Mouse (Mus musculus) ovary, adult 18-20 months (tissue): ENCODE data around the gene Kif3c.

ENCODE experiments used
- DNase-seq: peaks from one replicate; pipeline ENCODE4 v3.0.0; 2022; ENCODE audit warnings: low spot score, mixed read lengths

The Kif3c gene

GRCm38 (mm10) chr12:3364508-3365448 lies at the start of gene Kif3c:
Gene Kif3c, plus strand, starts transcription at chr12:3365132.
- peak; percentile 66 for DNase-seq

DNA sequence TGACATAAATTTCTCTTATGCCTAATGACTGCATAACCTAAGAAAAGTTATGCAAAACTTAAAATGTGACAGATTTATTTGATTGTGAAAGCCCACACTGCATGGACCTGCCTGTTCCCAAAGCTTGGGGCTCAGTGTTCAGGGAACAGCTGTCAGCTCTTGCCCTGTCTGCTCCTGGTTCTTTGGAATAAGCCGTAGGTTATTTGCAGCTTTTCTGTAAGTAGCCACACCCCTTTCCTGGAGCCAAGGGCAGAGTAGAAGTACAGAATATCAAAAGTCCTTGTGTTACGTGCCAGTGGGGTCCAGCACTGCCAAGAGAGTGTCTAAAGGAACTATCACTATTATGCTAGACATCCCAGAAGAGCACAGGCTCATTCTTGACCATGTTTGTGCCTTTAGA lies 48.8 kb upstream of the Kif3c start:
- peak; percentile 64 for DNase-seq

- DNase-seq = no peak
Observed at GRCm38 (mm10) chr12:3316937-3317336, 48.0 kb upstream of the Kif3c start.

DNA sequence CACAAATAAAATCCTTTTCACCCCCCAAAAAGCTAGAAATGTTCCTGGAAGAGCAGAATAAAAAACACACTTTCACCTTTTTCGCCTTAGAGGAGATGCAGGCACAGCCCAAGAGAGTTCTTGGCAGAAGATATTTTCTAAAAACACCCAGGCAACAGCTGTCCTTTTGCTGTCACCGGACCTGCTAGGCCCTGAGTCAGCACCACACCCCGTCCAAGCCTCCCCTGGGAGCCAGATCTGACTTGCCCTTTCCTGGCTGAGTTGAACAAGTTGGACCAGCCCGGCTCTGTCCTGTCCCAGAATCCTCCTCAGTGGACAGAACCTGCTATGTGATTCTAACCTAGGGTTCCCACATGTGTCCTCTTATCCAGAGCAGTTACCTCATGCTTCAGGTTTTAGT lies 45.6 kb upstream of the Kif3c start:
- DNase-seq = no peak

DNA sequence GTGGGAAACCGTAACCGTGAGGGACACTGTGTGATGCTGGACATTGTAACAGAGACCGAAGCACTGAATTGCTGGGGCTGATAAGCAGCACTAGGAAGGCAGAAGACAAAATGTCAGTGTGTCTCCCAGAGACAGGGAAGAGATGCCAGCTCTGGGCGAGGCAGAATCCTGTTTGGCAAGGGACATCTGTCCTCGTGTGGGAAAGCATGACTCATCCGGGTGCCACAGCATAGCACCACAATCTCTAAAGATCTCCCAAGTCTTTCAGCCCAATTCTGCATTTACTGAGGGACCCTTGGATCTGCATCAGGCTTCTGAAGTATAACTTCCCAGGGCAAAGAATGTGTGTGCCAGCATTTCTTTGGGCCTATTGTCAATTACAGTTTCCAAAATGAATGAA lies 41.7 kb upstream of the Kif3c start:
- DNase-seq = no peak

DNA sequence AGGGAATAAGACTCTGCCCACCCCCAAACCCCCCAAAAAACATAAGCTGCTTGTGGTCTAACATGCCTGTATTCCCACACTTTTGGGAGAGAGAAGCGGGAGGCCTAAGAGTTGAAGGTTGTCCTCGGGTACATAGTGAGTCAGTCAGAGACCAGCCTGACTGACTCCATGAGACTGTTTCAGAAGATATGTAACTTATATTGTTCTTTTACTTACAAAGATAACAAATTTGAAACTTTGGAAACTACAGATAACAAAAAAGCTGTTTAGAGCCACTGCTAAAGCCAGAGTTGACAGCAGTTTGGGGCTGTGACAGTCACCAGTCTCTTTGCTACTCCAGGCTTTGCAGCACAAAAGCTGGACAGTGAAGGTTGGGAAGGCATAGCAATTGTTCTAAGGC lies 39.7 kb upstream of the Kif3c start:
- DNase-seq = no peak

DNA sequence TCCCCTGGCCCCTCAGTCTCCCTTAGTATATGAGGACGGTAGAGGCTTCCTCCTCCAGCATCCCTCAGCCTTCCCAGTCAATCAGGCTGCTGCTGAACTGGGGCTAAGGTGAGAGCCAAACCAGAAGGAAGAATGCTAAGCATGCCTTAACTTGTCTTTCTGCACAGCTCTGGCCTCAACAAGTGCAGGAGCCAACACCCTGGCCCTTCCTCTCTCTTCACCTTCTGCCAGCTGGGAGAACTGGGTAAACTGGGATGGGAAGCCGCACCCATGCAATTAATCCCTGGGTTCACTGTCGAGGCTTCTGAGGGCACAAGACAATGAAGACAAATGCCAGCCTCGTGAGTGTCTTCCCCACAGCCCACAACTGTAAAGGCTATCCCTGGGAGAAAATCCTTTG lies 35.3 kb upstream of the Kif3c start:
- no peak for DNase-seq

GRCm38 (mm10) chr12:3338931-3339330 lies 26.0 kb upstream of the Kif3c start:
- no peak for DNase-seq

DNA sequence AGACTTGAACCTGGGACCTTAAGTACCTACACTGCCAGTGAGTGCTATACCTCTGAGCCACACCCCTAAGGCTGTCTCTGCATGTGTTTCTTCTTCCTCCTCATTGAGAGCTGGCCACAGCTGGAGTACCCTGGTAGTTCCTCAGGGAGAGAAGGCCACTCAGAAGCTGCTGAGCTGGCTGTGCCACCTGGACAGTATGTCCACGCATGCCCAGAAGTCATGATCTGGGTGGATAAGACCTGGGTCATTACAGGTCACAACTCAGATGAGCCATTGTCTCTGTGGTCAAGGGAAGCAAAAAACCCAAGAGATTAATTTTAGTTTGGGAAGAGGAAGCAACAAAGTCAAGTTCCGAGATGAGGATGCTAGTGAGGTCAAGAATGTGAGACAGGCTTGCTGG lies 20.8 kb upstream of the Kif3c start:
- no peak for DNase-seq

GRCm38 (mm10) chr12:3345038-3345437 lies 19.9 kb upstream of the Kif3c start:
- no peak for DNase-seq

GRCm38 (mm10) chr12:3347682-3348081 lies 17.2 kb upstream of the Kif3c start:
- no peak for DNase-seq

DNA sequence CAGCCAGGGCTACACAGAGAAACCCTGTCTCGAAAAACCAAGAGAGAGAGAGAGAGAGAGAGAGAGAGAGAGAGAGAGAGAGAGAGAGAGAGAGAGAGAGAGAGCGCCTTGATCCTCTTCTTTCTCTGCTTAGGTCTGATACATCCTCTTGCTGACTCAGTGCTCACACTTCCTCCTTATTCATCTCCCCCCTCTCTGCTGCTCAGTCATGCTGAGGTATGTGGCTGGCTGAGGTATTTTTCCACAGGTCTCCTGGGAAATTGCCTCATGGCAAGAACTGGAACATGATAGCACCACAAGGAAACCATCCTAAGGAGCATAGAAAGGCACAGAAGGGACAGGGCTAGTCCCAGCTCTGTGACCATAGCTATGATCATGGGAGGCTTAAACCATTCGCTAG lies 15.5 kb upstream of the Kif3c start:
- DNase-seq = no peak

DNA sequence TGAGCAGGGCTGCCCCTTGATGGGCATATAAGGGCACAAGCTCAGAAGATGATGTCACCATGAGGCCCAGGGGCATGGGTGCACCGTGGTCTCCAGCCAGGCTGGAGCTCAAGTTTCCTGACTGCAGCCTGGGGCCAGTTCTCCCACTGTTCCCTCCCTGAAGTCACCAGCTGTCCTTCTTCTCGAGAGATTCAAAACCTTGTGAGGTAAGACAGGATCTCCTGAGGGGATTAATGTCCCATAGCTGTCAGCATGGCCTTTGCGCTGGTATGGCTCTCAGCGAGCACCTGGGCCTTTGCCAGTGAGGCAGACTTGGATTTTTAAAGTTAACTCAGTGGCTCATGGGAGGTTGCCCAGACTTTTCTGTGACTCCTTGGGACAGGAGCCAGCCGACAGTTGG lies 14.8 kb upstream of the Kif3c start:
- no peak for DNase-seq

GRCm38 (mm10) chr12:3352216-3352615 lies 12.7 kb upstream of the Kif3c start:
- no peak for DNase-seq

DNA sequence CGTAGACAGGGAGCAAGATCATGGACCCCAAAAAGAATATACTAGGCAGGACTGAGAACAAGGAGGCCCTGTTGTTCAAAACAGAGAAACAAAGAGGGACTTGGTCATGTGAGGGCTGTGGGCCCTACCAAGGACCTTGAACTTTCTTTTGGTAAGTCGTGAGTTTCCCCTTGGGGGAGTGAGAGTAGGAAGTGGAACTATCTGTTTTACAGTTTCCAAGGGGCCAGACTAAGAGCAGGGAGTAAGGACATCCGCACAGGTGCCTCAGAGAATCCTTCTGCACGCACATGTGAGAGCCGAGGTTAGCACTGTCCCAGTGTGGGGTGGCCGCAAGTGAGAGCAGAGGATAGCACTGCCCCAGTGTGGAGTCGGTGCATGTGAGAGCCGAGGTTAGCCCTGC lies 9.9 kb upstream of the Kif3c start:
- no peak for DNase-seq

- DNase-seq = no peak
Observed at GRCm38 (mm10) chr12:3356824-3357223, 8.1 kb upstream of the Kif3c start.

DNA sequence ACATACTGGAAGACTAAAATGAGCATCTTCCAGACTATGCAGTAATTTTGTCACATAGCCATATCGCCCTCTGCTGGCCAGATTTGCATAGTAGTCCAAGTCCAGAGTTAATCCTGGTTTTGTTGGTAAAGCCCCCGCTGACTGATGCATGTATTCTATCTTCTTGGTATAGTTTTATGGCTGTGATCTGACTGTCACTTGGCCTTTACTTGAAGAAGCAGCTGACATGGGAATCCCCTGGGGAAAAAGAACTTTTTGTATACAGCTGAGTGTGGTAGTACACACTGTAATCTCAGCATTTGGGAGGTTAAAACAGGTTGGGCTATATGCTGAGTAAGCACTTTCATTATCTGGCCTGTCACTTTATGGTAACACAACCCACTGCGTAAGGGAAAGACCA lies 5.6 kb upstream of the Kif3c start:
- DNase-seq = peak; percentile 40

- DNase-seq = no peak
Observed at GRCm38 (mm10) chr12:3360043-3360442, 4.9 kb upstream of the Kif3c start.

GRCm38 (mm10) chr12:3364076-3364475 lies 856 bp upstream of the Kif3c start:
- DNase-seq = no peak

- DNase-seq = no peak
Observed at GRCm38 (mm10) chr12:3365449-3366189, 687 bp downstream of the Kif3c start.

DNA sequence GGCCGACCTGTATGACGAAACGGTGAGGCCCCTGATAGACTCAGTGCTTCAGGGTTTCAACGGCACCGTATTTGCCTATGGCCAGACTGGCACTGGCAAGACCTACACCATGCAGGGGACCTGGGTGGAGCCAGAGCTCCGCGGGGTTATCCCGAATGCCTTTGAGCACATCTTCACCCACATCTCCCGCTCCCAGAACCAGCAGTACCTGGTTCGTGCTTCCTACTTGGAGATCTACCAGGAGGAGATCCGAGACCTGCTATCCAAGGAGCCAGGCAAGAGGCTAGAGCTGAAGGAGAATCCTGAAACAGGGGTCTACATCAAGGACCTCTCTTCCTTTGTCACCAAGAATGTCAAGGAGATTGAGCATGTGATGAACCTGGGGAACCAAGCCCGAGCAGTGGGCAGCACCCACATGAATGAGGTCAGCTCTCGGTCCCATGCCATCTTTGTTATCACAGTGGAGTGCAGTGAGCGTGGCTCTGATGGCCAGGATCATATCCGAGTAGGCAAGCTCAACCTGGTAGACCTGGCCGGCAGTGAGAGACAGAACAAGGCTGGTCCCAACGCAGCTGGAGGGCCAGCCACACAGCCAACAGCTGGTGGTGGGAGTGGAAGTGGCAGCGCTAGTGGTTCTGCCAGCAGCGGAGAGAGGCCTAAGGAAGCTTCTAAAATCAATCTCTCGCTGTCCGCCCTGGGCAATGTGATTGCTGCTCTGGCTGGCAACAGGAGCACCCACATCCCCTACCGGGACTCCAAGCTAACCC lies 1.4 kb downstream of the Kif3c start:
- no peak for DNase-seq

- peak; percentile 62 for DNase-seq
Observed at GRCm38 (mm10) chr12:3366957-3367260, 2.0 kb downstream of the Kif3c start.

- DNase-seq = no peak
Observed at GRCm38 (mm10) chr12:3368771-3369170, 3.8 kb downstream of the Kif3c start.
